Mouse (Mus musculus) liver, adult 2 months (tissue): ENCODE results near the gene Gla. TPM values are rescaled to one million over a fixed set of nuclear protein-coding genes. Genes with fewer than 3 reads are reported as not detected.

Experiments used
- DNase-seq: peaks from one replicate; pipeline ENCODE4 v3.0.0-alpha.2; 2011; ENCODE audit warnings: low read depth, low spot score; ENCODE audit errors: extremely low read depth
- H3K27ac ChIP-seq: fragments of 200-500 bp; replicated peaks from 2 replicates; pipeline ENCODE4 v1.5.1; 2012; ENCODE audit warnings: low read depth, mild to moderate bottlenecking, control low read depth, inconsistent platforms, low read length; ENCODE audit not compliant: insufficient read depth
- H3K27me3 ChIP-seq: fragments of 200-500 bp; 2 replicates; pipeline ENCODE4 v1.6.1; 2012; ENCODE audit warnings: mild to moderate bottlenecking, moderate library complexity, low read length, inconsistent platforms; ENCODE audit not compliant: control insufficient read depth, insufficient read depth
- H3K36me3 ChIP-seq: fragments of 200-500 bp; 2 replicates; pipeline ENCODE4 v1.6.1; 2012; ENCODE audit warnings: low read length, inconsistent platforms; ENCODE audit not compliant: control insufficient read depth, insufficient read depth
- H3K4me1 ChIP-seq: fragments of 200-500 bp; 2 replicates; pipeline ENCODE4 v1.6.1; 2011; ENCODE audit warnings: low read length; ENCODE audit not compliant: control insufficient read depth, insufficient read depth
- H3K4me3 ChIP-seq: fragments of 200-500 bp; 2 replicates; pipeline ENCODE4 v1.5.1; 2011; ENCODE audit warnings: low read depth, mild to moderate bottlenecking, control low read depth, low read length, moderate library complexity; ENCODE audit not compliant: insufficient read depth
- H3K79me2 ChIP-seq: fragments of 200-500 bp; 2 replicates; pipeline ENCODE4 v1.6.1; 2012; ENCODE audit warnings: inconsistent platforms, mild to moderate bottlenecking, low read length, moderate library complexity; ENCODE audit not compliant: control insufficient read depth, insufficient read depth
- H3K9ac ChIP-seq: fragments of 200-500 bp; 2 replicates; pipeline ENCODE4 v1.6.1; 2012; ENCODE audit warnings: low read depth, mild to moderate bottlenecking, control low read depth, inconsistent platforms, low read length
- CTCF ChIP-seq: fragments of 200-500 bp; IDR thresholded peaks from 2 replicates; pipeline ENCODE4 v1.5.1; 2011; ENCODE audit warnings: low read depth, low read length, control low read depth
- POLR2A ChIP-seq: fragments of 200-500 bp; IDR thresholded peaks from 2 replicates; pipeline ENCODE4 v1.6.1; 2011; ENCODE audit warnings: low read length, control low read depth; ENCODE audit not compliant: insufficient read depth; ENCODE audit errors: extremely low read depth
- WGBS: fragments of 180-500 bp; shearing (Covaris S2); methylation state at CpG from one replicate; pipeline ENCODE4 v1.1.7; 2018; 5-methylcytosine and 5-hydroxymethylcytosine counted together
- polyA plus RNA-seq: library from polyadenylated mRNA; depleted of rRNA; stranded (reverse); fragments of >200 nt; gene quantifications from 2 replicates; pipeline ENCODE4 v1.2.3, GENCODE M21; 2012
- total RNA-seq: library from RNA; depleted of rRNA; stranded (reverse); fragments of >200 nt; gene quantifications from 2 replicates; pipeline ENCODE4 v1.2.3, GENCODE M21; 2014

Gla gene
- total and polyA plus RNA-seq, 2 experiments: 1.2 to 5.7 TPM

DNA sequence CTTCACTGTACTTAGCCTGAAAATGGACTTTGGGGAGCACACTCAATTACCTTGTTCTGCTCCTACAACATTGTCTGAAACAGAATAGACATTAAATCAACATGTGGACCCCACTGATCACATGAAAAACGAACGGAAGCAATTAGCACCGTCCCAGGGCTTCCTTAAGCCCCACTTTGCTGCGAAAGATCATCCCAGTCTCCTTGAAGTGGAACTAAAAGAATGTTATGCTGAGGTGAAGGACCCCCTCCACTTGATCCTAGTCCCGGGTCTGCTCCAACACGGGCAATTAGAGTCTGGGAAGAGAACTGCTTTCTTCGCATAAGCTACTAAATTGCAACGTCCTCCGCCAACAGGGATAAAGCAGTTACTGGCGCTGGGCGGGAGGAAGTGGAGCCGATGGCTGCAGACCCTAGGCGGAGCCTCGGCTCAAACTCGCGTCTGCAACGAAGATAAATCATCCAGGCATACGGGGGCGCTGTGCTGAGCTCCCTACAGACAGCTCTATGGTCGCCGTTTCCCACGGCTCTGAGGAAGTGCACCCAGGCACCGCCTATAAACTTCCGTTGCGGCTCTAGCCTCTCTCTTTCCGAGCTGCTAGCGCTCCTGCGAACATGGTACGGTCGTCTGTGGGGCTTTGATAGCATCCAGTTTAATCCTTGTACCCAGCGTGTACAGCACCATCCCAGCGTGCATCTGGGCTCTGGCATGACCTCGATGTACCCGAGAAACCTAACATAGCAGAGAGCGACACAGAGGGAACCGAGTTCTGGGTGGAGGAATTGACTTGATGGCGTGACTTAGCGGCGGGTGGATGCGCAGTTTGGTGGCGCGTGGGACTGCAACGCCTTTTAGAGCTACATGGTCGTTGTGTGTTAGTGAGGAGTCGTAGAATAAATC is 15.6 kb downstream of the Gla start, which contains the start of gene Rpl36a:
Gene Rpl36a, plus strand, starts transcription at position 552 of the 900 bp plus-strand sequence.
- H3K79me2 ChIP-seq: no peaks in the 10 kb centered on the region
- H3K27ac ChIP-seq: peak within 1 kb of the TSS; percentile 71
- H3K36me3 ChIP-seq: peaks cover 13% of the 10 kb centered on the region
- H3K4me1 ChIP-seq: peaks cover 3% of the 10 kb centered on the region; the same call in 1 of the 2 replicates
- H3K27me3 ChIP-seq: no peaks in the 10 kb centered on the region
- H3K9ac ChIP-seq: peak within 1 kb of the TSS; percentile 63
- WGBS: under 1% methylated on average over 45 of the region's 45 CpGs
- TF ChIP-seq CTCF (peak; percentile 75), POLR2A (peak; percentile 73)
- H3K4me3 ChIP-seq: peak within 1 kb of the TSS; percentile 73
- DNase-seq: peak; percentile 83

DNA sequence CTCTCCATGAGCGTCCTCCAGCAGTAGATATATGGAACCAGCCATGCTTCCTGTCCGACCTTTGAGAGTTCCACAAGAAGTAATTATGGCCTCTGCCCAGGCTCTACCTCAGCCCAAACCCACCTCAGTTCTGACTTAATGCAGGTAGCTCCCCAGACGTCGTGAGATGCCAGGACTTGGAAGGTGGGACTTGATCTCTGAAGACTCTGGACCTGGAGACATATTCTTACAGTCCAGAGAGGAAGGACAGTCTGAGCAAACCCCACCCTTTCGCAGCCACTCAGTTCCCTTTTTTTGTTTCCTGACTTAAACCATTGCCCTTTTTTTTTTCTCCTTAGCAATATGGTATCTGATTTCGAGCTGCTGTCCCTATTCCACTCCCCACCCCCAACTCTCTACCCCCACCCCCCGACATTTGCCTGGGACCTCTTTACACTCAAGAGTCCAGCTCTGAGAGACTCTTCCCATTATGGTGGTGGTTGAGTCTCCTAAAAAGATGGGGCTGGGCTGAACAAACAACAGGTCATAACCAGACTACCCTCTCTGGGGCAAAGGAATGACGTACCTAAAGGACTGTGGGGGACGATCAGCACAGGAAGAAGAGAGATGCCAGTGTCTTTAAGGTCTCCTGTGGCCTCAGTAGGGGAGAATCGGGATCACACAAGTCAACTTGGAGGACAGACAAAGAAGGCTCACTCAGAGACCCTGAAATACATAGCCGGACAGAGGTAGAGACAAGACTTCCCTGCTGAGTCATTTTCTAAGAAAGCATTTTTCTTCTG is 17.8 kb downstream of the Gla start, which contains the start of gene Btk:
Gene Btk, minus strand, starts transcription at position 683 of the 782 bp plus-strand sequence.
- Histone ChIP-seq H3K36me3 (peaks cover 8% of the 10 kb centered on the region), H3K27ac (no peak within 1 kb of the TSS; the same call in none of the 2 replicates), H3K27me3 (no peaks in the 10 kb centered on the region), H3K9ac (no peak within 1 kb of the TSS), H3K4me1 (peaks cover 3% of the 10 kb centered on the region; the same call in 1 of the 2 replicates), H3K79me2 (no peaks in the 10 kb centered on the region), H3K4me3 (0 out of 2 replicates have a peak within 1 kb of the TSS, but pooled peaks have one; percentile 33)
- WGBS: 80% methylated on average over 11 of the region's 11 CpGs
- TF ChIP-seq CTCF: no peak
- TF ChIP-seq POLR2A: no peak
- DNase-seq: no peak

DNA sequence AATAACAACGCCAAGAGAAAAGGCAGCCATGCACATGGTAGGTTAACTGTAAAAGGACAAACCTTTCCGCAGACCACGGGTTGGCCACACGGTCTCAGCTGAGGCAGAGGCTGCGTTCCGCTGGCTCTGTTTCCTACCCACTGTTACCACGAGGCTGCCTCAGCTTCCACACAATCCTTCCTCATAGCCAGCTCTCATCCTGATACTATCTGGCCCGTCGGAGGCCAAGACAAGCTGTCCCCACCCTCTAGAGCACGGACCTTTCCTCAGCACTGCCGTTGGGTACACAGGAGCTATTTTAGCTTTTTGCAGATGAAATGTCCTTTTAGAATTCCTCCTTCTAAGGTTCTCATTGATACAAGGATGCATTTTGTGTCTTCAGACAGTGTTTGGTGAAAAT is 18.7 kb downstream of the Gla start:
- 89% methylated on average over 11 of the region's 11 CpGs for WGBS
- Histone ChIP-seq H3K79me2 (no peaks in the 10 kb centered on the region), H3K36me3 (no peaks in the 10 kb centered on the region; the same call in 1 of the 2 replicates), H3K27me3 (no peaks in the 10 kb centered on the region), H3K4me1 (peaks cover 3% of the 10 kb centered on the region; the same call in 1 of the 2 replicates), H3K27ac (no peak overlapping the region; the same call in 1 of the 2 replicates), H3K4me3 (peak overlapping the region; percentile 33; the same call in 1 of the 2 replicates), H3K9ac (no peak overlapping the region)
- DNase-seq: no peak
- TF ChIP-seq POLR2A (no peak), CTCF (no peak)

DNA sequence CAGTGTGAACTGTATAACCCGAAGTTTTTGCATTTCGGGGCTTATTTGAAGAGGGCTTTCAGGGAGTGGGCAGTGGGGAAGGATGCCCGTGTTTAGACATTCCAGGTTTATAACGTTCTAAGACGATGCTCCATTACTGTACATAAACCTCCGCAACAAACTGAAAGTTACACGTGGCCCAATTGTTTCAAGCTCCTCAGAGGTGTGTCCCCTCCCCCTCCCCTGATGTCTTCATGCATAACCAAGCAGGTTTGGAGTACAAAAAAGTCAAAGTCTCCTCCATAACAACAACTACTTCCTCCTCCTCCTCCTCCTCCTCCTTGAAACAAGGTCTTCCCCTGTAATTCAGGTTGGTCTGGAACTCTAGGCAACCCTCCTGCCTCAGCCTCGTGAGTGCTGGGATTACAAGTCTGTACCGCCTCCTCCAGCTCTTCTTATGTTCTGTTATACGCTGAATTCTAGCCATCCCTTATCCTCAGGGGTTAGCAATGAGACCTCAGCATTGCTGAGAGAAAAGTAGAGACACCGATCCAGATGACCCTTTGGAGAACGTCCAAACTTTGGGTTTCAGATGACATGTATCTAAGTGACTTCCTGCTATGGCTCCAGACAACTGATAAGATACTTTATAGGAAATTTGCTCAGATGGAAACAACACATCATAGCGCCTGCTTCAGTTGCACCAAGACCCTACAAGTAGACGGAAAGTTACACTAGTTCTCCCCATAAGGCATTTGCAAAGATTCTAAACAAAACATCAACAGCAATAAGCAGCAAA is 20.2 kb downstream of the Gla start:
- Histone ChIP-seq H3K36me3 (no peaks in the 10 kb centered on the region), H3K4me3 (no peak overlapping the region), H3K27ac (no peak overlapping the region), H3K9ac (no peak overlapping the region), H3K79me2 (no peaks in the 10 kb centered on the region), H3K4me1 (no peaks in the 10 kb centered on the region; the same call in 1 of the 2 replicates), H3K27me3 (no peaks in the 10 kb centered on the region)
- DNase-seq: no peak
- TF ChIP-seq CTCF (no peak), POLR2A (no peak)
- 78% methylated on average over 14 of the region's 14 CpGs for WGBS

DNA sequence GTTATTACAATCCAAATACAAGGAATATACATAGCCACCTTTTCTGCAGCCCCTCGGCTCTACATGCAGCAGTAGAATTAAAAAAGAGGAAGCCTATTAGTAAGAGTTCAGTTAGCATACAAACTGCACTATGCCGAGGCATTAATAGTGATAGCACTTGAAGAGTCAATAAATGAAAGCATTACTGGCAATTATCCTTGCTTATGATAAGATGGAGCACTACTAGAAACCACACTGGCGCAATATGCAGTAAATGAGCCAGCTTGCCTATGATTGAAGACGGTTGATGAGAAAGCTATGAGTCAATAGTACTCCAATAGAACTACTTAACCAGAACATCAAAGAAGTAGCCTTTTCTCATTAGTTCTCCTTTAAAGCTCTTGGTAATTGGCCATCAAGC is 23.0 kb downstream of the Gla start:
- H3K36me3 ChIP-seq: no peaks in the 10 kb centered on the region
- TF ChIP-seq POLR2A: no peak
- TF ChIP-seq CTCF: no peak
- 84% methylated on average over 4 of the region's 4 CpGs for WGBS

More for the DNA sequence above, 23.0 kb downstream of the Gla start:
- Histone ChIP-seq H3K9ac (no peak overlapping the region), H3K4me1 (no peaks in the 10 kb centered on the region), H3K4me3 (no peak overlapping the region), H3K79me2 (no peaks in the 10 kb centered on the region), H3K27ac (no peak overlapping the region), H3K27me3 (no peaks in the 10 kb centered on the region)
- no peak for DNase-seq
